Comparison of ENCODE assay signal across 19 mouse cellular contexts in genomic region chr1:40094601-40095304, GRCm38 (mm10). TPM values are rescaled to one million over a fixed set of nuclear protein-coding genes. Genes with fewer than 3 reads are reported as not detected.
A peak's percentile ranks its signal among the peaks of the same experiment; 100 is the strongest.
DNase-seq lines count a peak whose midpoint lies in the region; ATAC-seq and TF ChIP-seq lines count a peak whose summit lies in the region.
"Had no signal": no experiment of that assay in that cellular context is flagged by ENCODE, and none has a peak within 500 bp of the region (broad histone marks: within the 10 kb centered on the region; RNA-seq: fewer than 3 reads in every experiment).

No protein-coding gene starts in this region.

- H3K27me3 ChIP-seq in embryonic facial prominence, embryonic 13.5 days, result no peaks in the 10 kb centered on the region; the same call in 1 of the 2 replicates
- no peaks in the 10 kb centered on the region for H3K27me3 ChIP-seq in embryonic facial prominence, embryonic 10.5 days (replicated peaks; ENCODE audit: low read depth, poor library complexity, severe bottlenecking)
- no peaks in the 10 kb centered on the region for H3K27me3 ChIP-seq in kidney, postnatal 0 days (ENCODE audit: insufficient read depth, low read length)
- H3K27me3 ChIP-seq in embryonic facial prominence, embryonic 15.5 days, result no peaks in the 10 kb centered on the region
- H3K27me3 ChIP-seq: forebrain, embryonic 15.5 days; heart, embryonic 12.5 days had no signal

- TF ChIP-seq CTCF in kidney, postnatal 0 days (IDR thresholded peaks at IDR 0.05; ENCODE audit: low read depth), result no peak

- H3K4me1 ChIP-seq in embryonic facial prominence, embryonic 13.5 days, result peaks cover 3% of the 10 kb centered on the region
- H3K4me1 ChIP-seq in embryonic facial prominence, embryonic 10.5 days, result no peaks in the 10 kb centered on the region
- H3K4me1 ChIP-seq in kidney, postnatal 0 days (replicated peaks; ENCODE audit: insufficient read depth, low read length), result no peaks in the 10 kb centered on the region
- no peaks in the 10 kb centered on the region for H3K4me1 ChIP-seq in embryonic facial prominence, embryonic 15.5 days
- H3K4me1 ChIP-seq: forebrain, embryonic 10.5 days; forebrain, embryonic 15.5 days; heart, embryonic 12.5 days had no signal

- H3K36me3 ChIP-seq in embryonic facial prominence, embryonic 13.5 days, result no peaks in the 10 kb centered on the region
- H3K36me3 ChIP-seq in embryonic facial prominence, embryonic 10.5 days (replicated peaks), result no peaks in the 10 kb centered on the region
- no peaks in the 10 kb centered on the region for H3K36me3 ChIP-seq in kidney, postnatal 0 days (ENCODE audit: insufficient read depth, low read length)
- H3K36me3 ChIP-seq in embryonic facial prominence, embryonic 15.5 days, result no peaks in the 10 kb centered on the region
- H3K36me3 ChIP-seq: forebrain, embryonic 10.5 days; forebrain, embryonic 15.5 days; heart, embryonic 12.5 days; hindbrain, embryonic 10.5 days had no signal

- no peak overlapping the region for H3K4me2 ChIP-seq in embryonic facial prominence, embryonic 13.5 days
- H3K4me2 ChIP-seq in kidney, postnatal 0 days (ENCODE audit: low read length), result no peak overlapping the region
- H3K4me2 ChIP-seq in embryonic facial prominence, embryonic 15.5 days (replicated peaks), result no peak overlapping the region
- H3K4me2 ChIP-seq: forebrain, embryonic 15.5 days; heart, embryonic 12.5 days; hindbrain, embryonic 14.5 days had no signal

- H3K9ac ChIP-seq in embryonic facial prominence, embryonic 13.5 days, result no peak overlapping the region
- H3K9ac ChIP-seq in kidney, postnatal 0 days (ENCODE audit: low read depth, low read length), result no peak overlapping the region
- no peak overlapping the region for H3K9ac ChIP-seq in embryonic facial prominence, embryonic 15.5 days
- H3K9ac ChIP-seq: forebrain, embryonic 15.5 days; heart, embryonic 12.5 days; hindbrain, embryonic 14.5 days had no signal

- H3K27ac ChIP-seq in embryonic facial prominence, embryonic 13.5 days, result peak overlapping the region; percentile 28; the same call in 1 of the 2 replicates
- no peak overlapping the region for H3K27ac ChIP-seq in embryonic facial prominence, embryonic 10.5 days (replicated peaks)
- no peak overlapping the region for H3K27ac ChIP-seq in kidney, postnatal 0 days
- peak overlapping the region; percentile 61 for H3K27ac ChIP-seq in embryonic facial prominence, embryonic 15.5 days (replicated peaks)
- H3K27ac ChIP-seq: forebrain, embryonic 10.5 days; forebrain, embryonic 15.5 days; heart, adult 2 months; hindbrain, embryonic 10.5 days; hindbrain, embryonic 14.5 days had no signal

- no peak for DNase-seq in embryonic facial prominence, embryonic 10.5 days (ENCODE audit: low spot score)
- peak; percentile 11 for DNase-seq in kidney, postnatal 0 days (ENCODE audit: low spot score)
- DNase-seq in kidney, adult 8-10 months, result no peak
- DNase-seq in 3T3-L1 (ENCODE audit: low read depth, low spot score), result peak; percentile 56
- DNase-seq in urinary bladder, adult 18-20 months (ENCODE audit: low spot score in 2 of 2), result no peak
- no peak for DNase-seq in right cerebral cortex, postnatal 10 days (ENCODE audit: low spot score in 2 of 2)
- DNase-seq: adrenal gland, postnatal 14 days; cerebellum, adult 2 months; cerebellum, postnatal 10 days; heart, adult 2 months had no signal

- ATAC-seq in embryonic facial prominence, embryonic 13.5 days (ENCODE audit: insufficient number of reproducible peaks, insufficient read depth, low FRiP score, low TSS enrichment, low read depth), result no peak
- no peak for ATAC-seq in kidney, postnatal 0 days (replicated peaks; ENCODE audit: low FRiP score, low read depth)
- peak; percentile 51 for ATAC-seq in embryonic facial prominence, embryonic 15.5 days (ENCODE audit: insufficient number of reproducible peaks, low FRiP score, low TSS enrichment, low read depth)
- ATAC-seq: forebrain, embryonic 15.5 days; intestine, embryonic 16.5 days had no signal

- 33% methylated on average over 3 of the region's 3 CpGs for WGBS in embryonic facial prominence, embryonic 13.5 days
- WGBS in embryonic facial prominence, embryonic 10.5 days, result 68% methylated on average over 3 of the region's 3 CpGs
- 72% methylated on average over 3 of the region's 3 CpGs for WGBS in kidney, postnatal 0 days
- WGBS in embryonic facial prominence, embryonic 15.5 days, result 37% methylated on average over 3 of the region's 3 CpGs

- H3K4me3 ChIP-seq in embryonic facial prominence, embryonic 13.5 days, result no peak overlapping the region
- no peak overlapping the region for H3K4me3 ChIP-seq in embryonic facial prominence, embryonic 10.5 days
- H3K4me3 ChIP-seq in kidney, postnatal 0 days (replicated peaks; ENCODE audit: low read depth, low read length), result no peak overlapping the region
- H3K4me3 ChIP-seq in embryonic facial prominence, embryonic 15.5 days (replicated peaks), result no peak overlapping the region
- H3K4me3 ChIP-seq: erythroblast, embryonic 14.5 days; forebrain, embryonic 10.5 days; forebrain, embryonic 15.5 days; heart, adult 2 months; heart, embryonic 12.5 days; hindbrain, embryonic 10.5 days had no signal

- no peaks in the 10 kb centered on the region for H3K9me3 ChIP-seq in embryonic facial prominence, embryonic 13.5 days
- H3K9me3 ChIP-seq in embryonic facial prominence, embryonic 10.5 days, result no peaks in the 10 kb centered on the region
- H3K9me3 ChIP-seq in kidney, postnatal 0 days (replicated peaks; ENCODE audit: low read length), result no peaks in the 10 kb centered on the region
- H3K9me3 ChIP-seq in embryonic facial prominence, embryonic 15.5 days (replicated peaks), result no peaks in the 10 kb centered on the region
- H3K9me3 ChIP-seq: forebrain, embryonic 10.5 days; forebrain, embryonic 15.5 days; heart, embryonic 12.5 days; hindbrain, embryonic 10.5 days had no signal

RNA-seq across cellular contexts. Expression of gene Il1r2, which starts 20.9 kb away (rescaled TPM):
- 1.3 TPM in 2 replicates for polyA plus RNA-seq in embryonic facial prominence, embryonic 13.5 days (2015; fragmentation: Nextera tagmentation; extraction: Ambion mirVana)
- 0.20 and 0.31 TPM in 2 replicates for polyA plus RNA-seq in embryonic facial prominence, embryonic 10.5 days (2016; fragmentation: Nextera tagmentation; extraction: Ambion mirVana)
- polyA plus RNA-seq in kidney, postnatal 0 days (2015; fragmentation: Nextera tagmentation; extraction: Ambion mirVana), result 0.99 and 1.6 TPM in 2 replicates
- 4.0 and 4.7 TPM in 2 replicates for polyA plus RNA-seq in embryonic facial prominence, embryonic 15.5 days (2015; fragmentation: Nextera tagmentation; extraction: Ambion mirVana)
- polyA plus RNA-seq: erythroblast, embryonic 14.5 days had no signal

Comparison
In these comparisons a context has a peak if more than half of its experiments do, and no peak if none do; other contexts are left out.
1. H3K27ac ChIP-seq: peak in embryonic facial prominence, embryonic 13.5 days (single experiment) and embryonic facial prominence, embryonic 15.5 days (single experiment); none in embryonic facial prominence, embryonic 10.5 days (single experiment) and kidney, postnatal 0 days (single experiment).
2. DNase-seq: peak in kidney, postnatal 0 days (single experiment) and 3T3-L1 (single experiment); none in embryonic facial prominence, embryonic 10.5 days (single experiment), kidney, adult 8-10 months (0 of 2), urinary bladder, adult 18-20 months (0 of 2) and right cerebral cortex, postnatal 10 days (0 of 2).